7 mouse cellular contexts compared by ENCODE assay signal in the genomic region with DNA sequence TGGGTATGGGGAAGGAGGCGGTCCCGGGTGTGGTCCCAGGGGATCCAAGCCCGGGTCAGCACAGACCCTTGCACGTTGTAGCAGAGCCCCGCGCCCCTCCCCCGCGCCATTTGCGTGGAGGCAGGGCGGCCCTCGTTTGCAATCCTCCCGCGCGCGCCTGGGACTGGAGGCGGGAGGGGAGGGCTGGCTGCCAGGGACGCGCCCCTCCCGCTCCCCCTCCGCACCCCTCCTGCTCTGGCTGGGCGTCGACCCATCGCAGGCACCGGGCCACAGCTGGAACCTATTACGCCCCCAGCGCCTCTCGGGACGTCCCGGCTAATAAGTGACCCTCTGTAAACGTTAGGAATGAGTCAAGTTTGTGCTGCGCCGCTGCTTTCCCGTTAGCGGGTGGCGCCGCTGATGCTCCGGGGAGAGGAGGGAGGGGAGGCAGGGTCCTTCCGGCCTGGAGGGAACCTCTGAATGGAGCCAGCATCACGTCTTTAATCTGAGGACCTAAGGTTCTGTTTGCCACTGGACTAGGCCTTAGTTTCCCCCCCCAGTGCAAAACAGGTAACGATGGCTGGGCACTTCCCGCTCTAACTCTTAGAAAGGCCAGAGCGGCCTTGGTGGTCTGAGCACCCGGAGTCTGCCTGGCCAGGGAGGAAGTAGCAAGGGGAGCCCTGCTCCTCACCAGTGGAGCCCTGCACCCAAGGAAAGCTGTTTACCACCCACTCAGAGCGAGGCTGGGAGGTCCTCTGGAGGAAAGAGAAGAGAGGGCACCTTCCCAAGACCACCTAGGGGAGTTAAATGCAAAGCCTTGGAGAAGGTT. TPM values are rescaled to one million over a fixed set of nuclear protein-coding genes. Genes with fewer than 3 reads are reported as not detected.
DNase-seq lines count a peak whose midpoint lies in the region; ATAC-seq and TF ChIP-seq lines count a peak whose summit lies in the region.

No protein-coding gene starts in this region.

- WGBS in forebrain, embryonic 10.5 days: 2% methylated on average over 44 of the region's 44 CpGs
- WGBS in heart, embryonic 14.5 days: 5% methylated on average over 41 of the region's 44 CpGs
- 4% methylated on average over 44 of the region's 44 CpGs for WGBS in kidney, postnatal 0 days
- 4% methylated on average over 41 of the region's 44 CpGs for WGBS in liver, embryonic 11.5 days
- WGBS in neural tube, embryonic 11.5 days: 2% methylated on average over 39 of the region's 44 CpGs

- H3K4me3 ChIP-seq in forebrain, embryonic 10.5 days: peak overlapping the region; percentile 61
- peak overlapping the region; percentile 36 to 37 for H3K4me3 ChIP-seq in heart, embryonic 14.5 days (ENCODE audit: control insufficient read depth in 1 of 2, insufficient read depth in 1 of 2, low read depth in 1 of 2, low read length in 2 of 2)
- H3K4me3 ChIP-seq in kidney, postnatal 0 days (replicated peaks; ENCODE audit: low read depth, low read length): peak overlapping the region; percentile 30
- peak overlapping the region; percentile 36 for H3K4me3 ChIP-seq in liver, embryonic 11.5 days (ENCODE audit: low read depth, low read length)
- peak overlapping the region; percentile 29 for H3K4me3 ChIP-seq in neural tube, embryonic 11.5 days (ENCODE audit: low read depth, low read length)

- DNase-seq in adrenal gland, postnatal 14 days: peak; percentile 73
- DNase-seq in forebrain, embryonic 10.5 days (ENCODE audit: extremely low spot score, low spot score): peak; percentile 67
- DNase-seq in kidney, postnatal 0 days (ENCODE audit: low spot score): peak; percentile 86
- peak; percentile 57 for DNase-seq in liver, embryonic 11.5 days (ENCODE audit: low spot score)
- peak; percentile 85 for DNase-seq in neural tube, embryonic 11.5 days (ENCODE audit: low spot score)
- peak; percentile 44 for DNase-seq in urinary bladder, adult 2 months (ENCODE audit: low spot score)

- H3K4me1 ChIP-seq in forebrain, embryonic 10.5 days: peaks cover 32% of the 10 kb centered on the region
- H3K4me1 ChIP-seq in heart, embryonic 14.5 days (ENCODE audit: control insufficient read depth in 2 of 2, insufficient read depth in 2 of 2, low read length in 2 of 2): peaks cover 14 to 18% of the 10 kb centered on the region in 2 experiments; a peak in 3 of 4 replicates
- H3K4me1 ChIP-seq in kidney, postnatal 0 days (replicated peaks; ENCODE audit: insufficient read depth, low read length): peaks cover 12% of the 10 kb centered on the region; the same call in 1 of the 2 replicates
- H3K4me1 ChIP-seq in liver, embryonic 11.5 days (replicated peaks; ENCODE audit: control insufficient read depth, insufficient read depth, low read length): peaks cover 3% of the 10 kb centered on the region; the same call in 1 of the 2 replicates
- peaks cover 11% of the 10 kb centered on the region for H3K4me1 ChIP-seq in neural tube, embryonic 11.5 days (ENCODE audit: control insufficient read depth, insufficient read depth, low read length)

- no peak for TF ChIP-seq CTCF in kidney, postnatal 0 days (IDR thresholded peaks at IDR 0.05; ENCODE audit: low read depth)

- H3K36me3 ChIP-seq in forebrain, embryonic 10.5 days (replicated peaks): no peaks in the 10 kb centered on the region
- H3K36me3 ChIP-seq in heart, embryonic 14.5 days (ENCODE audit: control insufficient read depth, insufficient read depth, low read length): no peaks in the 10 kb centered on the region
- H3K36me3 ChIP-seq in kidney, postnatal 0 days (ENCODE audit: insufficient read depth, low read length): no peaks in the 10 kb centered on the region
- H3K36me3 ChIP-seq in liver, embryonic 11.5 days (ENCODE audit: control insufficient read depth, insufficient read depth, low read length): no peaks in the 10 kb centered on the region
- no peaks in the 10 kb centered on the region for H3K36me3 ChIP-seq in neural tube, embryonic 11.5 days (ENCODE audit: control insufficient read depth, insufficient read depth, low read length)

- no peaks in the 10 kb centered on the region for H3K9me3 ChIP-seq in forebrain, embryonic 10.5 days
- H3K9me3 ChIP-seq in heart, embryonic 14.5 days (ENCODE audit: control insufficient read depth, low read length): no peaks in the 10 kb centered on the region
- no peaks in the 10 kb centered on the region for H3K9me3 ChIP-seq in kidney, postnatal 0 days (replicated peaks; ENCODE audit: low read length)
- no peaks in the 10 kb centered on the region for H3K9me3 ChIP-seq in liver, embryonic 11.5 days (ENCODE audit: control insufficient read depth, low read length)
- no peaks in the 10 kb centered on the region for H3K9me3 ChIP-seq in neural tube, embryonic 11.5 days (ENCODE audit: control insufficient read depth, low read length)

- H3K27me3 ChIP-seq in forebrain, embryonic 10.5 days (ENCODE audit: poor library complexity, severe bottlenecking): peaks cover 50% of the 10 kb centered on the region
- H3K27me3 ChIP-seq in heart, embryonic 14.5 days (ENCODE audit: control insufficient read depth, insufficient read depth, low read length): peaks cover 37% of the 10 kb centered on the region
- H3K27me3 ChIP-seq in kidney, postnatal 0 days (ENCODE audit: insufficient read depth, low read length): no peaks in the 10 kb centered on the region
- H3K27me3 ChIP-seq in liver, embryonic 11.5 days (replicated peaks; ENCODE audit: control insufficient read depth, insufficient read depth, low read length): peaks cover 30% of the 10 kb centered on the region
- no peaks in the 10 kb centered on the region for H3K27me3 ChIP-seq in neural tube, embryonic 11.5 days (ENCODE audit: control insufficient read depth, insufficient read depth, low read length)

- H3K27ac ChIP-seq in forebrain, embryonic 10.5 days: peak overlapping the region; percentile 88
- peak overlapping the region; percentile 24 to 59; a peak in 2 of 4 replicates for H3K27ac ChIP-seq in heart, embryonic 14.5 days (replicated peaks in 1 of 2; ENCODE audit: control insufficient read depth in 1 of 2, insufficient read depth in 1 of 2, low read depth in 2 of 2, low read length in 2 of 2)
- peak overlapping the region; percentile 43 for H3K27ac ChIP-seq in kidney, postnatal 0 days
- H3K27ac ChIP-seq in liver, embryonic 11.5 days (ENCODE audit: low read depth, low read length): no peak overlapping the region; the same call in 1 of the 2 replicates
- H3K27ac ChIP-seq in neural tube, embryonic 11.5 days (ENCODE audit: low read depth, low read length): 0 out of 2 replicates have a peak overlapping the region, but pooled peaks have one; percentile 35

- ATAC-seq in heart, embryonic 14.5 days (ENCODE audit: insufficient number of reproducible peaks, insufficient read depth, low FRiP score, low read depth): peak; percentile 34
- ATAC-seq in kidney, postnatal 0 days (replicated peaks; ENCODE audit: low FRiP score, low read depth): peak; percentile 62; the same call in 1 of the 2 replicates
- ATAC-seq in liver, embryonic 11.5 days (replicated peaks; ENCODE audit: low FRiP score): peak; percentile 37; the same call in 1 of the 2 replicates
- peak; percentile 76 for ATAC-seq in neural tube, embryonic 11.5 days (ENCODE audit: insufficient read depth, low FRiP score, low TSS enrichment)

- peak overlapping the region; percentile 77 for H3K4me2 ChIP-seq in heart, embryonic 14.5 days (ENCODE audit: low read length)
- H3K4me2 ChIP-seq in kidney, postnatal 0 days (ENCODE audit: low read length): peak overlapping the region; percentile 72
- H3K4me2 ChIP-seq in liver, embryonic 11.5 days: peak overlapping the region; percentile 66
- peak overlapping the region; percentile 77 for H3K4me2 ChIP-seq in neural tube, embryonic 11.5 days (ENCODE audit: low read depth)

- H3K9ac ChIP-seq in heart, embryonic 14.5 days (ENCODE audit: low read length): peak overlapping the region; percentile 41; the same call in 1 of the 2 replicates
- H3K9ac ChIP-seq in kidney, postnatal 0 days (ENCODE audit: low read depth, low read length): peak overlapping the region; percentile 47
- H3K9ac ChIP-seq in liver, embryonic 11.5 days (ENCODE audit: low read depth, low read length): no peak overlapping the region
- peak overlapping the region; percentile 57 for H3K9ac ChIP-seq in neural tube, embryonic 11.5 days (ENCODE audit: low read length)

RNA-seq across cellular contexts. Expression of a gene that starts 8.2 kb away (rescaled TPM):
- 0.07 and 0.08 TPM in 2 replicates for total RNA-seq in adrenal gland, postnatal 14 days (2021)
- 0.05 and 0.12 TPM in 2 replicates for polyA plus RNA-seq in forebrain, embryonic 10.5 days (2016; fragmentation: Nextera tagmentation; extraction: Ambion mirVana)
- 0.05 and 0.14 TPM in 2 replicates for polyA plus RNA-seq in heart, embryonic 14.5 days (2014; fragmentation: Nextera tagmentation; extraction: Ambion mirVana)
- 0.06 and 0.14 TPM in 2 replicates for polyA plus RNA-seq in kidney, postnatal 0 days (2015; fragmentation: Nextera tagmentation; extraction: Ambion mirVana)
- polyA plus RNA-seq in liver, embryonic 11.5 days (2014; fragmentation: Nextera tagmentation; extraction: Ambion mirVana): 0.09 and 0.16 TPM in 2 replicates
- polyA plus RNA-seq in neural tube, embryonic 11.5 days (2014; fragmentation: Nextera tagmentation; extraction: Ambion mirVana): 0.12 and 0.15 TPM in 2 replicates
- polyA plus RNA-seq in urinary bladder, adult 2 months (2012; rRNA removed): 0.09 and 0.10 TPM in 2 replicates

RNA-seq across cellular contexts. Expression of a gene that starts 16.0 kb away (rescaled TPM):
- total RNA-seq in adrenal gland, postnatal 14 days (2021): not detected in 2 replicates
- 0.92 and 1.0 TPM in 2 replicates for polyA plus RNA-seq in forebrain, embryonic 10.5 days (2016; fragmentation: Nextera tagmentation; extraction: Ambion mirVana)
- polyA plus RNA-seq in heart, embryonic 14.5 days (2014; fragmentation: Nextera tagmentation; extraction: Ambion mirVana): 0.09 TPM in 1 of 2 replicates, not detected in the other
- polyA plus RNA-seq in kidney, postnatal 0 days (2015; fragmentation: Nextera tagmentation; extraction: Ambion mirVana): 3.1 and 3.4 TPM in 2 replicates
- 0.07 TPM in 1 of 2 replicates, not detected in the other for polyA plus RNA-seq in liver, embryonic 11.5 days (2014; fragmentation: Nextera tagmentation; extraction: Ambion mirVana)
- 0.57 TPM in 1 of 2 replicates, not detected in the other for polyA plus RNA-seq in neural tube, embryonic 11.5 days (2014; fragmentation: Nextera tagmentation; extraction: Ambion mirVana)
- 0.03 and 0.07 TPM in 2 replicates for polyA plus RNA-seq in urinary bladder, adult 2 months (2012; rRNA removed)

RNA-seq across cellular contexts. Expression of a gene that starts 41.7 kb away (rescaled TPM):
- 2.3 and 40.2 TPM in 2 replicates for total RNA-seq in adrenal gland, postnatal 14 days (2021)
- polyA plus RNA-seq in forebrain, embryonic 10.5 days (2016; fragmentation: Nextera tagmentation; extraction: Ambion mirVana): not detected in 2 replicates
- polyA plus RNA-seq in heart, embryonic 14.5 days (2014; fragmentation: Nextera tagmentation; extraction: Ambion mirVana): not detected in 2 replicates
- polyA plus RNA-seq in kidney, postnatal 0 days (2015; fragmentation: Nextera tagmentation; extraction: Ambion mirVana): 0.24 and 0.33 TPM in 2 replicates
- polyA plus RNA-seq in liver, embryonic 11.5 days (2014; fragmentation: Nextera tagmentation; extraction: Ambion mirVana): 1.1 and 1.6 TPM in 2 replicates
- not detected in 2 replicates for polyA plus RNA-seq in neural tube, embryonic 11.5 days (2014; fragmentation: Nextera tagmentation; extraction: Ambion mirVana)
- not detected in 2 replicates for polyA plus RNA-seq in urinary bladder, adult 2 months (2012; rRNA removed)

RNA-seq across cellular contexts. Expression of a gene that starts 58.9 kb away (rescaled TPM):
- total RNA-seq in adrenal gland, postnatal 14 days (2021): 22.5 and 23.2 TPM in 2 replicates
- 1.1 and 1.9 TPM in 2 replicates for polyA plus RNA-seq in forebrain, embryonic 10.5 days (2016; fragmentation: Nextera tagmentation; extraction: Ambion mirVana)
- polyA plus RNA-seq in heart, embryonic 14.5 days (2014; fragmentation: Nextera tagmentation; extraction: Ambion mirVana): 3.1 TPM in 2 replicates
- 5.1 and 6.1 TPM in 2 replicates for polyA plus RNA-seq in kidney, postnatal 0 days (2015; fragmentation: Nextera tagmentation; extraction: Ambion mirVana)
- 0.61 and 2.3 TPM in 2 replicates for polyA plus RNA-seq in liver, embryonic 11.5 days (2014; fragmentation: Nextera tagmentation; extraction: Ambion mirVana)
- 5.3 and 6.6 TPM in 2 replicates for polyA plus RNA-seq in neural tube, embryonic 11.5 days (2014; fragmentation: Nextera tagmentation; extraction: Ambion mirVana)
- 12.1 and 18.7 TPM in 2 replicates for polyA plus RNA-seq in urinary bladder, adult 2 months (2012; rRNA removed)
